Mouse (Mus musculus): ENCODE data around the gene Rala.
"Not testable (repeated sequence)": the region's sequence is repeated elsewhere in the genome, so short reads cannot be mapped to it uniquely, and the experiment has no call there.

The Rala gene

DNA sequence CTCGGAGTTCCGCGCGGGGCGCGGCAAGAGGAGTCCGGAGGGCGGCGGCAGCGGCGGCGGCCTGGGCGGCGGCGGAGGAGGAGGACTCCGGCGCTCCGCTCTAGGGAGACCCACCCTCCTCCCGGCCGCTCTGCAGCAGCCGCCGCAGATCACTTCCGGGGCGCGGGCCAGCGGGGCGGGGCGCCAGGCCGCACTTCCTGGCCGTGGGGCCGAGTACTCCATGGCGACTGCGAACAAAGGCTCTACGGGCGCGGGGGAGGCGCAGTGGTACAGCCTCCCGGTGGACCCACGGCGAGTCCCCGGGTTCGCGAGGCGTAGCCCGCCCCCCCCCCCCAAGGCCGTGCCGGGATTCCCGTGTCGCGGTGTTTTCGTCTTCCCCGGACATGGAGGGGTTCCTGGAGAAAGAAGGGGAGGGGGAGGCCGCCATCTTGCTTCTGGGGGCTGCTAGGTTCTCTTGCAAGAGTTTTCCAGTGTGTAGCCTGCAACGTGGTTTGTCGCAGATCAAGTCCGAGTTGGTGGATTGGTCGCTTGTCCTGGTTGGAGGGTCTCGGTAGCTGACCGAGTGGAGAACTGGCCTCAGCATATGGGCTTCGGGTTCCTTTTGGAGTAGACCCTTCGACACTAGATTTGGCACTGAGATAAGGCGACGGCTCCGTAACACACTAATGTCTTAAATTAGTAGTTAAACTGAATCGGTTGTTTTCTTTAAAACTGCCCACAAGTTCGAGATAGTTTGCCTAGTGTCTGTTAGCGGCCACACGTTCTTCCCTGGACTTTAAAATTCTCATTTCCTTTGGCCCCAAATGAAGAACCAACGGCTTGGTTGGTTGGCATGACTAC, at the start of gene Rala:
Rala (minus strand) TSS at position 162 of the 840 bp plus-strand sequence.
- DNase-seq = peak; percentile 94

DNA sequence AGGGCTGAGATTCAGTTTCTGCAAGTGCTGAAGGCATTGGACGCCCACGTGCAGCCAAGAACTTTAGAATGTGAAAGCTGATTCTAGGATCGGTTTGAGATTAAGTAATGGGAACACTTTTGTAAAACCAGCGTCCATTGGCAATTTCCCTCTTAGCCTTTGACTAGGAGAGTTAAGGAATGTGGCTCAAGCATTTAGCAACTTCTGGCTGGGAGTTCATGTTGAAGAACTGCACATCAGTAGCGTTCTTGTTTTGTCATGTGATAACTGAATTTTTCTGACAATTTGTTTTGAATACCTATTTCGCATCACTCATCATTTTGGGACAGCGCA, 49.4 kb upstream of the Rala start:
- no peak for DNase-seq

DNA sequence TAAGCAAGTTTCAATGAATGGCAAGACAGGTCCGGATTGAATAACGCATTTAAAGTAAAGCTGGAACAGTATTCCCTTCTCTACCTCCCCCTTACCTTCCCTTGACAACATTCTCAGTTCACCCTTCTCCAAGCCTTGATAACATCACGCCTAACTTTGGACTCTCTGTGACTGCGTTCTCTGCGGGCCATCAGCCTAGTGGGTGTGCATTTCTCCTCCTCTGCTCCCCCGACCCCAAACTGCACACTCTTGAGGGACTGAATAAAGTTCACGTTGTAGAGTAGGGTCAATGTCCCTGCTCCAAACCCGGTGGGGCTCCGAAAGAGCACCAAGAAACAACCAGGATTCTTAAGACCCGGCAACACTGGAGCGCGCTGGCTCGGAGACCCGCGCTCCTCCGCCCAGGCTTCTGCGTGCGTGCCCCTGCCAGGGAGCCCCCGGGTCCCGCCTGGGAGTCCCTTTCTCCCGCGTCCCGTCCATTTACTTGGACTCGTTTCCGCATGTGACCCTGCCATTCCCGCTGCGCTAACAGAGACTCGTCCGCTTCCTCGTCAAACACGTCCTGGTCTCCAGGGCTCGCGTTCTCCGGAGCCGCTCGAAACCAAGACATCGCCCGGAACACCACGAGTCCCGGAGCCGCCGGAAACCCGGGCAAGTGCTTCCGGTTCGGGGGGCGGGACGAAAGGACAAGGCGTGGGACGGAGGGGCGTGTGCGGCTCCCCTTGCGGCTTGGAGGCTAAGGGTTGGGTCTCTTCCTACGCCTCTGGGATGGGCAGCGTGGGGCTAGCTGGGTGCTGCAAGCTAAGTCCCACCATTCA, 48.9 kb upstream of the Rala start, which contains the start of gene Yae1d1:
Yae1d1 (minus strand) TSS at position 653 of the 818 bp plus-strand sequence.
- peak; percentile 93 for DNase-seq

DNA sequence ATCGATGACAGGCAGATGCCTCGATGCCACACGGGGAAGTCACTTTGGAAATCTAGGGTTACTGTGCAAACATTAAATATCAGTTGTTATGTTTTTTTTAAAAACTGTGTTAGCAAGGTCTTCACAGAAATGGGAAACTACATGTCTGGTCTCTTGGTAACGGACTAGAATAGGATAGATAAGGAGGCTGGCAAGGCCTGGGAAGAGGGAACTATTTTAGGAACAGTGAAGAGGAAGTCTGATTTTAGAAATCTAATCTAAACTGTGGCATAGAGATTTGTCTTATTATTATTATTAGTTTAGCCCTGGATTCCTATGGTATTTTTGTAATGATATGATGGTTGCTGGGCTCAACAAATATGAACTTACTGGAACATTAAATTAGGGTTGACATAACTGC, 48.0 kb upstream of the Rala start:
- DNase-seq = no peak

DNA sequence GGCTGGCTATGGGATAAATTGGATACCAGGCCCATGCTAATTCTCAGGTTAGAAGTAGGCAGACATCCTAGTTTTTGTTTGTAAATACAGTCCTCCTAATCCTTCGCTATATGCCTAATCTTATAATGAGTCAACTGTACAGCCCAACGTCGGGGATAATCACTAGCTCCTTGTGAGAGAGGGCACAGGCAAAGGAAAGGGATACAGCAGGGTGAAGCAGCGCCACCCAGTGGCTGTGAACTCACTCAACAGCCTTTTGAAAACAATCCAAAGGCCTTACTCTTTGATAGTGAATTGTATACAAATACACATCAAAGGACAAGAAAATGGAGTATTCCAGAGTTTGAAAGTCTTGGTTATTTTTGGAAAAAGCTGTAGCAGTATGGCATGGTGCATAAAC, 39.2 kb upstream of the Rala start:
- peak; percentile 9 for DNase-seq

DNA sequence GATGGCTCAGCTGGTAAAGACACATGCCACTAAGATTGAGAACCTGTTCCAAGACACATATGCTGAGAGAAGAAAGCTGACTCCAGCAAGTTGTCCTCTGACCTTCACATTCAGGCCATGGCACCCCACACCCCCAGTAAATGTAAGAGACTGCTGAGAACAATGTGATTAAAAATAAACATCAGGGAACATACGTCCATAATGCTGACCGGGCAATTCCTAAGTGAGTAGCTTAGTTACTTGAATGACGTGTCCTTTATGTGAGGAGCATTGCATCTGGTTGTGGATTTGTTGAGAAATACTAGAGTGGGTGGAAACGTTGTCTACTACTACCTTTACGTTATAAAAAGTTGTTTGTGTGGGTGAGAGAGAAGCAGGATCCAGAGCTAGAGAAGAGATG, 38.6 kb upstream of the Rala start:
- DNase-seq = no peak

DNA sequence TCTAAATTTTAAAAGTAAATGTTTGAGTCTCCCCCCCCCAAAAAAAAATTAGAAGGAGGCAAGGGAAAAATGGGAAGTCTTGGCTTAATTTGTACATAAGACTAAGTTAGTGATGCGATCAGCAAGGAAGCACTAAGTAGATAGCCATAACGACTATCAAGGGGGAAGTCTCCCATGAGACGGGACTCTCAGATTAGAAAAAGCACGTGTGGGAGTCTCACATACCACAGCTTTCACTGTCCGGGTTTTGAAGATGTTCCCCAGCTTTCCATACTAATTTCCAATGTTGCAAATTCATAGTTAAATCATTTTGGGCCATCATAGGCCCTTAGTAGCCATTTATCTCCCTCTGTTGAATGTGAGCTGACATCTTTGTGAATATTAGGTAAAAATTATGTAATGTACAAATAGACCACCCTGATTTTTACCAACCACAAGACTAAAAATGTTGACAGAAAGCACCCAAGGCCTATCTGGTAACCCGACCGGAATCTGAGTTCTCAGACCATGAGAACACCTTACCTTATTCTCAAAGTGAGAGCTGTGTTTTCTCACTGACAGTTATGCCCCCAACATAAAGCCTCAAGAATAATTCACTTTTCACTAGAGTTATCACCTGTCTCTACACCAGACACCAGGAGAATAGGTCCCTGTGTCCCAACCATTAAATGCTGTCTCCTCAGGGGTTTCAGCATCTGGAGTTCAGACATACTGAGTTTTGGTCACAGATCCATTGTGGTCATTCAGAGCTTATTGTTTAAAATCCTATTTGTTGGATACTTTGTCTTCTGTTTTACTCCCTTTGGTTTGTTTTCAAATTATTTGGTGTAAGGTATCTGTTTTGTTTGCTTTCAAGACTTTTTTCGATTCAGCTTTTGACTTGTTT, 33.1 kb upstream of the Rala start:
- DNase-seq = no peak

DNA sequence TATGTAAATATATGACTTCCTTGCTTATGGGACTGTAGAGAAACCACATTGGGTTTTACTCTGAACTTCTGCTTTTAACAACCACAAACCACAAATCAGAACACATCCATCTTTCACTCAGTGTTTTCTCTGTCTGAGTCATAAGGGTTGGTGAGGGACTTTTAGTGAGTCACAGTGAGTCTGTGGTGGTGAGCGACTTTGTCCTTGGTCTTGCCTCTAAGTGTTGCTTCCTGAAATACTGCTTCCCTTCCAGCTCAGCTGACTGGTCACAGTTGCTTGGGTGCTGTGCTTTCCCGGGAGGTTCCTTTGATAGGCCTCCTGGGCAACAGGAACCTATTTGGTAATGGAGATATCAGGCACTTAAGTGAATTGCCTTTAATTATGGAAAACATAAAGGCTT, 31.9 kb upstream of the Rala start:
- peak; percentile 1 for DNase-seq

DNA sequence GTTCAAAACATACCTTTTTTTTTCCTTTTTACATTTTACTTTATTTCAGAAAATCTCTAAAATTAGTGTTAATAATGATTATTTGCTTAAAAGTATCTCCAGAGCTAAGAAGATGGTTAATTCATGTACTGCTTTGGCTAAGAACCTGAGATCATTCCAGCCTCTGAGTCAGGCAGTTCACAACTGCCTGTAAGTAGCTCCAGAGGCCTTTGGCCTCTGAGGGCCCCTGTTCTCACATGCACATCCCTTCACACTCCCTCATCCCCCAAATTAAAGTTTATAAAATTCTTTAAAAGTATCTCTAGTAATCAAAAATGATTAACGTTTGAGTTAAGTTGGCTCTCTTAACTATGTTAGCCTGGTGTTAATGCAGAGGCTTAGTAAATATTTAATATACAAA, 31.4 kb upstream of the Rala start:
- no peak for DNase-seq

DNA sequence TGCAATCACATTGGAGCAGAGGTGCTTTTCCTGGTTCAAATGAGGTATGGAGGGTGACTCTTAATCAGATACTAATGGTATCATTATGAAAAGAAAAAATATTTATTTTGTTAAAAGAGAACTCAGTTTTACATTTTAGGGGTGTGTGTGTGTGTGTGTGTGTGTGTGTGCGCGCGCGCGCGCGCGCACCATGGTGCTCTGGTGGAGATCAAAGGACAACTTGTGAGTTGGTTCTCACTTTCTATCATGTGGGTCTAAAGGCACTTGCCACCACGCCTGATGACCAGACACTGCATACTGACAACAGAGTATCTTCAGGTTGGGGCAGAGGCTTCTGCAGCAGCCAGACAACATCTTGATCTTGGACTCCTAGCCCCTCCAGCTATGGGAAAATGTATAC, 30.7 kb upstream of the Rala start:
- DNase-seq = no peak

DNA sequence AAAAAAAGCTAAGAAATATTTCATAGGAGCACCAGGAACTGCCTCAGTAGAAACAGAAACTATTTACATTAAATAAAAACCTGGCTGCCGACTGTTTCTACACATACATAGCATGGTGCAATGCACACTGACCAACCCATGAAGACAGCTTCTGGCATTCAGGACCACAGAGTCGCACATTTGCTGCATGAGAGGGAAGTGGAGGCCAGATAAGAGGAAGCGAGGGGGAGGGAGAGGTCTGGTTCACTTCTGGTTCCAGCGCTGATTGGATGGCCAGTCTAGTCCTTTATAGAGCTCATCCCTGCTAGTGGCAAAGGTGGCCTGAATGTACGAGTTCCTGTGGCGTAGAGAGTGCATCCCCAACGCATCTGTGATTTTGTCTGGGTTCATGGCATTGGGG, 16.6 kb upstream of the Rala start:
- no peak for DNase-seq

DNA sequence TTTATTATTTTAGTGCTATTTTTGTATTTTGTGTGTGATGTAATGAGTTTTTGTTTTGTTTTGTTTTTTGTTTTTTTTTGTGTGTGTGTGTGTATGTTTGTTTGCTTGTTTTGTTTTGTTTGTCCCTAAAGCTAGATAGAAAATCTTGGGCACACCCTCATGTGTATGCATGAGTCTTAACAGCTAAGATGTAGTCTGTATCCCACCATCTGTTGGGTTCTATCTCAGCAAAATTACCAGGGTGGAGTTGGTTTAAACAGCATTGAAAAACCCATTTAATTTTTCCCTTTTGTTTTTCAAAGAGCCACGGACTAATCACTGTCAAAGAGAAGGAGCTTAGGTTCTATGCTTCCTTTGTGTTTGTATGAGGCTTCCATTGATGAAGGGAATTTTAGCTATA, 10.2 kb upstream of the Rala start:
- no peak for DNase-seq

DNA sequence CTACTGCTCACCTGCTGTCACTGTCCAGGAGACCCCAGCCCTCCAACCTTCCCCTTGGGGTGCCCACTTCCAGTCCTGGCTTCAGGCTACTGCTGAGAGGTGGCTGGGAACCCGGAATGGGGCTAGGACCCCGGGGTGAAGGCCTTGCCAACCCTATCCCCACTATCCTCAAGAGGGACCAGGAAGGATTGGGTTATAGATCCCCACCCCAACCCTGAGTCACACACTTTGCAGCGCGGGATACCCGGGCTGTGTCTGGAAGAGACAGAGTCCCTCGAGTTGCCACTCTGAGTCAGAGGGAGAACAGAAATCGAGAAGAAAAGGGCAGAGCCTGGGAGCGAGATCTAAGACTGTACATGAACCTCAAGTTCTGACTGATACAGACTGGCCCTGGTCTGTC, 6.5 kb upstream of the Rala start:
- not testable (repeated sequence) for DNase-seq

DNA sequence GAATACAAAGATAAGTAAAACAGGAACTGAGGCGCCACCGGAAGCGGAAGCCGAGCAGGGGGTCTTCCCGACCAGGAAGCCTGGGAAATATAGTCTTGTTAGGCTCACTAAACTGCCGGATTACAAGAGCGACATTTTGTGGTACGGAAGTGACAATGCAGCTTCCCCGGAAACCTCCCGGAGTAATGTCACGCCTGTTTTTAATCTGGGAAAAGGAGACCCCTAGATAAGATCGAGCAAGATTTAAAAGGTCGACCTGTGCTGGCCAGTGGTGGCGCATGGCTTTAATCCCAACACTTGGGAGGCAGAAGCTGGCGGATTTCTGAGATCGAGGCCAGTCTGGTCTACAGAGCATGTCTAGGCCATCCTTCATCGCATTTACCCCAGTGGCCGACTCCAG, 5.5 kb upstream of the Rala start:
- DNase-seq = no peak

DNA sequence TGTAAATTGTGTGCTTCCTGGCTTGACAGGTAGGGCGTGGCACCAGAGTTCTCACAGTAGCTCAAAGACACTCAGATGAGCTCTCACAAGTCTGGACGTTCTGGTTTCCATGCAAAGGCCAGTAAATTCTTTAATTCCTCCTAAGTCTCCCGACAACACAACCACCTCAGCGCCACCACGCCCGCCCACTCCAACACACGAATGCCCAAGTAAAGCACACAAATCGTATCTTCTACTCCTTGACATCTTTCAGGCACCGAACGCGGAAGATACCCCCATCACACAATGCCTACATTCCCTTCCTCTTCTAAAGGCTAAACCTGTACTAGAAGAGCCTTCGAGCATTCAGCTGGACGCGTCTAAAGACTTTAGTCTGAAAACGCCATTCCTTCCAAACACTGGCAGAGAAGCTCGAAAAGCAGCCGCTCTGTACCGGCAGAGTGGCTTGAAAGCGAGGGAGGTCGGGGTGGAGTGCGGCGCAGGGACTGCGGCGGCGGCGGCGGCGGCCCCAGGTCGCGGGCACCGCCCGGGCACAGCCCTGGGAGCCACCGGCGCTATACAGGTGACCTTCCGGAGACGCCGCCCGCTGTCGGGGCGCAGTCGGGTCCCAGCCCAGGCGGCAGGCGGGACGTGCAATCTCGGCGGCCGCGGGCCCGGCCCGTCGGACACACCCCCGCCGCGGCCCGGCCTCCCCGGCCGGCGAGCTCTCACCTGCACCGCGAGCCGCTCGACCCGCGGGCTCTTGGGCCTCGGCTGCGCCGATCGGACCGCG, 547 bp downstream of the Rala start:
- DNase-seq = peak; percentile 38

DNA sequence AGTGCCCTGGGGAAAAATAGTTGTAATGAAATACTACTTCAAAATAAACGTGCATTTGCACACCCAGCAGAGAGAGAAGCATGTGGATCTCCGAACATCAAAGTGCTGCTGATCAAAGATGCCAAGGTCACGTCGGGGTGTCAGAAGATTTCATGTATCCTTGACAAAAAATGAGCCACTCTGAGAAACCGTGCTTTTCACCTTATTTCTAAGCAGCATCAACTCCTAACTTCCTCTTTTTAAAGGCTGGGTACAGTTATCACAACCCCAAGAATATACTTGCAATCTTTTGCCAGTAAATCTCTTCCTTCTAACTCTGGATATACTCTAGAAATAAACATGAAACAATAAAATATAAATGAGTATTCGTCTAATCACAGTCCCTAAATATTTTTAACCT, 1.7 kb downstream of the Rala start:
- no peak for DNase-seq

DNA sequence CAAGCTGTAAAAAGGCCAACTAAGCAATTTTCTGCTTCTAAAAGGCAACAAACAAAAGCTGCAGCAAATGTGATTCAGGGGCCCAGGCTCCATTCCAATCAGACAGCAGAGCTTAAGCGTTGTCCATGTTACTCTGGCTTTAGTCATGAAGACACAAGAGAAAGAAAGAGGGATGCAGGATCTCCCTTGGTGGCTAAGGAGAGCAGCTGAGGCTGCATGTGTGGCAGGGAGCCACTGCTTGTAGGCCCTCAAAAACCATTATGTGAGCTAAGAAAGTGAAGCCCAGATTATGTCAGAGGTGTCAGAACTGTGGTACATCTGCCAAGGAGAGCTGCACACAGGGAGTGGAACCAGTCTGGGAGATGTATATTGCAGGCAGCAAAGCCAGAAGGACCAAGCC, 36.7 kb downstream of the Rala start:
- no peak for DNase-seq

DNA sequence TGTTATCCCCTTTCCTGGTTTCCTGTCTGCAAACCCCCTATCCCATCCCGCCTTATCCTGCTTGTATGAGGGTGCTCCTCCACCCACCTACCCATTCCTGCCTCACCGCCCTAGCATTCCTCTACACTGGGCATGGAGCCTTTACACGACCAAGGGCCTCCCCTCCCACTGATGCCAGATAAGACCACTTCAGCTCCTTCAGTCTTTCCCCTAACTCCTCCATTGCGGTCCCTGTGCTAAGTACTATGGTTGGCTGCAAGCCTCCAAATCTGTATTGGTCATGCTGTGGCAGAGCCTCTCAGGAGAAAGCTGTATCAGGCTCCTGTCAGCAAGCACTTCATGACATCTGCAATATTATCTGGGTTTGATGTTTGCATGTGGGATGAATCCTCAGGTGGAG, 42.6 kb downstream of the Rala start:
- no peak for DNase-seq

DNA sequence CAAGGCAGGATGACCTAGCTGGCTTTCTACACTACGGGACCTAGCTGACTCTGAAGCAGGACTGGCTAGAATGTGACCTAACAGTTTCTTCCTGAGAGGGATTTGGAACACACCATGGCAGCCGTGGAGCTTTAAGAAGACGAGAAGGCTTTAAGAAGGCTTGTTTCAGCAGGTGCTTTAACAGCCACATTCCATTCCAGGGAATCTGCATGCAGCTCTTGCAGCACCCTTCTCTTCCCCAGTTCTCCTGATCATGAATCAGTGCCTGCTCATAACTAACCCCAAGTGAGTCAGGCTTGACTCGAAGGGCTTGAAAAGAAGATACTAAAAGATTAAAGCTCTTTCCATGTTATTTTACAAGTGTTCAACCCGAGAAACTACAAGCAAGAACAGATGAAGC, 43.4 kb downstream of the Rala start:
- DNase-seq = no peak

DNA sequence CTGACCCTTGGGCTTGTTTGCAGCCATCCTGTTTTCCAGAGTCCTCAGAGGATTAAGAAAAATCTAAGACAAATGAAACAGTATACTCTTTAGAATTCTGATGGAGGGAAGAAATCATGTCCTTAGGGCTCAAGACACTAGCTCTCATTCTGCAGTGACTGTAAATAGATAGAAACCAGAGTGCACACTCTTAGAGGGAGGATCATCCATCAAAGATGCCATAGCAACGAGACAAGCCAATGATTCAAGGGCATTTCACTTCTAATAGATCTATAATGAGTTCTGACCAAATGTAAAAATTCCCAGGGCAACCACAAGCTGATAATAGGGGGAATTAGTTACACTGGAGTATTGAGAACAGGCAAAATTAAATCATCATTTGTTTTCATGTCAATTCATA, 47.0 kb downstream of the Rala start:
- DNase-seq = no peak

DNA sequence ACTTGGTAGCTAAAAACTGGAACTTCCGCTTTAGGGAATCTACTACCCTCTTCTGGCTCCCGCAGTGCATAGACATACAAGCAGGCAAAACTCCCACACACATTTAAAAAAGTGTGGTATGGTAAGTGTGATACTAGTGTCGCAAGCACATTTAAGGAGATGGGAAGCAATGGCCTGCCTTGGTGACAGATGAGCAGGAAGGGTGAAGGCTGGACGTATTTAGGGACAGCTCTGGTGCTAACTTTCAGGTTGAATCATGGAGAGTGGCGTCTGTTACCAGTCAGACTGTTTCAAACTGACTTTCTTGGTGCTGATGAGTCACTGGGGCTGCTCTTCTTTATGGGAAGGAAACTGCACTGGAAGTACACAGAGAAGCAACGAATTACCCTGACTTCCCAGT, 52.5 kb downstream of the Rala start:
- no peak for DNase-seq

DNA sequence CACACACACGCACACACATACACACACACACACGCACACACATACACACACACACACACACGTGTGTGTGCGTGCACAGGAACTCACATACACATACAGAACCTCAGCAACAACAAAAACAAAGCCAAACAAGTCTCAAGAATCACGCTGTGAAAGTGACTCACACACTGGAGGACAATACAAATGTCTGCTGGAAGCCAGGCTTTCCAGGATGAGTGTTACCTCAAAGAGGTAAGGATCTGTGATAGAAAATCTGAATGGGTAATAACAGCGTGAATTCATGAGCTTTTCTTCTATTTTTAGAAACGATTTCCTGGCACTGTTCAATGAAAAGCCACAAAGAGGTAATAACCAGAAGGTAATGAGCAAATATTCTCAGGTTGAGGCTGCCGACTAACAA, 59.8 kb downstream of the Rala start:
- no peak for DNase-seq

DNA sequence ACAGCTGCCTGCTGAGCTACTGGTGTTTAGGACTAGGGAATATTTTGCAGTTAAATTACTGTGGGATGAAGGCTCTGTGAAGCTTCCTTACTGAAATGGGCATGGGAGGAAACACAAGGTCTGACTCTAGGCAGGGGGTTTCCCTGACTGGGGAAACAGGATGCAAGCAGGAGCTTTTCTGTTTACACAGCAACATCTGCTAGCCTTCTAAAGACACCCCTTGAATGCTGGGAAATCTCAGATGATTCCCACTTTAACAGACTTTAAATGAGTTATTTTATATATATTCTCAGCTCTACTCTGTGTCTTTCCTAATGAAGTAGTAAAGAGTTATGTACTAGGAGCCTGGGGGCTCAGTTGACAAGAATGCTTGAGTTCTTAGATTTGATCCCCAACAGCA, 65.0 kb downstream of the Rala start:
- DNase-seq = no peak

All from thymus, postnatal 25 days (tissue).